Mouse (Mus musculus): ENCODE measurements around the gene Hfe. TPM values are rescaled to one million over a fixed set of nuclear protein-coding genes. Genes with fewer than 3 reads are reported as not detected.
"Not testable (repeated sequence)": the region's sequence is repeated elsewhere in the genome, so short reads cannot be mapped to it uniquely, and the experiment has no call there.

Gene Hfe
- polyA plus RNA-seq, 1 experiment from 2014 or later: 5.1 TPM

GRCm38 (mm10) chr13:23688956-23689355 lies 21.7 kb downstream of the Hfe start:
- no peak overlapping the region for H3K4me2 ChIP-seq
- no peak for ATAC-seq (ENCODE audit: low FRiP score, low read depth)
- H3K9ac ChIP-seq: no peak overlapping the region
- no peaks in the 10 kb centered on the region for H3K9me3 ChIP-seq
- H3K4me1 ChIP-seq (replicated peaks): peaks cover 16% of the 10 kb centered on the region
- no peaks in the 10 kb centered on the region for H3K36me3 ChIP-seq
- no peaks in the 10 kb centered on the region for H3K27me3 ChIP-seq
- 95% methylated on average over 2 of the region's 2 CpGs for WGBS
- H3K4me3 ChIP-seq: no peak overlapping the region
- no peak overlapping the region for H3K27ac ChIP-seq (replicated peaks)

- no peak for ATAC-seq (ENCODE audit: low FRiP score, low read depth)
- Histone ChIP-seq H3K4me2 (no peak overlapping the region), H3K27ac (replicated peaks) (no peak overlapping the region), H3K4me3 (no peak overlapping the region), H3K4me1 (replicated peaks) (peaks cover 20% of the 10 kb centered on the region), H3K9ac (no peak overlapping the region), H3K36me3 (no peaks in the 10 kb centered on the region), H3K9me3 (no peaks in the 10 kb centered on the region), H3K27me3 (no peaks in the 10 kb centered on the region)
- WGBS: 95% methylated on average over 7 of the region's 7 CpGs
Observed at GRCm38 (mm10) chr13:23687907-23688306, 22.7 kb downstream of the Hfe start.

- H3K9ac ChIP-seq: no peak overlapping the region
- H3K4me3 ChIP-seq: no peak overlapping the region
- ATAC-seq (ENCODE audit: low FRiP score, low read depth): no peak
- 86% methylated on average over 4 of the region's 4 CpGs for WGBS
- H3K36me3 ChIP-seq: no peaks in the 10 kb centered on the region
- peaks cover 26% of the 10 kb centered on the region for H3K4me1 ChIP-seq (replicated peaks)
- no peak overlapping the region for H3K27ac ChIP-seq (replicated peaks)
- no peaks in the 10 kb centered on the region for H3K9me3 ChIP-seq
- no peaks in the 10 kb centered on the region for H3K27me3 ChIP-seq
- no peak overlapping the region for H3K4me2 ChIP-seq
Observed at GRCm38 (mm10) chr13:23687181-23687580, 23.5 kb downstream of the Hfe start.

GRCm38 (mm10) chr13:23685966-23686365 lies 24.7 kb downstream of the Hfe start:
- no peaks in the 10 kb centered on the region for H3K9me3 ChIP-seq
- no peak overlapping the region; the same call in 1 of the 2 replicates for H3K27ac ChIP-seq (replicated peaks)
- H3K27me3 ChIP-seq: no peaks in the 10 kb centered on the region
- H3K36me3 ChIP-seq: no peaks in the 10 kb centered on the region
- no peak for ATAC-seq (ENCODE audit: low FRiP score, low read depth)
- H3K4me2 ChIP-seq: peak overlapping the region; percentile 60
- peaks cover 26% of the 10 kb centered on the region for H3K4me1 ChIP-seq (replicated peaks)
- 44% methylated on average over 4 of the region's 4 CpGs for WGBS
- H3K9ac ChIP-seq: peak overlapping the region; percentile 48
- peak overlapping the region; percentile 43 for H3K4me3 ChIP-seq

GRCm38 (mm10) chr13:23685121-23685861 lies 25.4 kb downstream of the Hfe start:
- 7% methylated on average over 15 of the region's 15 CpGs for WGBS
- peak overlapping the region; percentile 89 for H3K27ac ChIP-seq (replicated peaks)
- H3K4me2 ChIP-seq: peak overlapping the region; percentile 60
- peak overlapping the region; percentile 48 for H3K9ac ChIP-seq
- no peak for ATAC-seq (ENCODE audit: low FRiP score, low read depth)
- no peaks in the 10 kb centered on the region for H3K9me3 ChIP-seq
- H3K4me3 ChIP-seq: peak overlapping the region; percentile 43
- H3K36me3 ChIP-seq: no peaks in the 10 kb centered on the region
- peaks cover 26% of the 10 kb centered on the region for H3K4me1 ChIP-seq (replicated peaks)
- no peaks in the 10 kb centered on the region for H3K27me3 ChIP-seq

- peak; percentile 12; the same call in 1 of the 2 replicates for ATAC-seq (ENCODE audit: low FRiP score, low read depth)
- not testable (repeated sequence) for H3K9me3 ChIP-seq, H3K36me3 ChIP-seq, H3K27me3 ChIP-seq
- Histone ChIP-seq H3K9ac (peak overlapping the region; percentile 48), H3K4me1 (replicated peaks) (peaks cover 26% of the 10 kb centered on the region), H3K27ac (replicated peaks) (peak overlapping the region; percentile 90), H3K4me2 (peak overlapping the region; percentile 60), H3K4me3 (peak overlapping the region; percentile 43)
- 0% methylated on average over 16 of the region's 37 CpGs for WGBS
Observed at GRCm38 (mm10) chr13:23684295-23684945, 26.2 kb downstream of the Hfe start.

- peak; percentile 99 for ATAC-seq (ENCODE audit: low FRiP score, low read depth)
- Histone ChIP-seq H3K36me3 (no peaks in the 10 kb centered on the region), H3K9ac (peak within 1 kb of the TSS; percentile 50), H3K9me3 (no peaks in the 10 kb centered on the region), H3K27me3 (no peaks in the 10 kb centered on the region), H3K4me3 (peak within 1 kb of the TSS; percentile 43), H3K27ac (replicated peaks) (peak within 1 kb of the TSS; percentile 90), H3K4me2 (peak within 1 kb of the TSS; percentile 60), H3K4me1 (replicated peaks) (peaks cover 26% of the 10 kb centered on the region)
- WGBS: under 1% methylated on average over 32 of the region's 32 CpGs
Observed at GRCm38 (mm10) chr13:23683755-23684281, 26.8 kb downstream of the Hfe start, which contains the start of the genes Hist1h2ac and Hist1h2bc. Hist1h2ac (minus strand) TSS chr13:23683948. Hist1h2bc (plus strand) TSS chr13:23684199.

- not testable (repeated sequence) for H3K9me3 ChIP-seq, H3K36me3 ChIP-seq, H3K27me3 ChIP-seq
- ATAC-seq (ENCODE audit: low FRiP score, low read depth): peak; percentile 2; the same call in 1 of the 2 replicates
- 9% methylated on average over 18 of the region's 30 CpGs for WGBS
- Histone ChIP-seq H3K4me1 (replicated peaks) (peaks cover 26% of the 10 kb centered on the region), H3K27ac (replicated peaks) (peak overlapping the region; percentile 90), H3K9ac (peak overlapping the region; percentile 50), H3K4me2 (peak overlapping the region; percentile 60), H3K4me3 (peak overlapping the region; percentile 43)
Observed at GRCm38 (mm10) chr13:23682947-23683754, 27.5 kb downstream of the Hfe start.

- no peaks in the 10 kb centered on the region for H3K36me3 ChIP-seq
- H3K27me3 ChIP-seq: no peaks in the 10 kb centered on the region
- 58% methylated on average over 1 of the region's 1 CpGs for WGBS
- ATAC-seq (ENCODE audit: low FRiP score, low read depth): no peak
- H3K9me3 ChIP-seq: no peaks in the 10 kb centered on the region
- H3K4me1 ChIP-seq (replicated peaks): peaks cover 26% of the 10 kb centered on the region
- H3K4me3 ChIP-seq: peak overlapping the region; percentile 43; the same call in 1 of the 2 replicates
- peak overlapping the region; percentile 90; the same call in 1 of the 2 replicates for H3K27ac ChIP-seq (replicated peaks)
- peak overlapping the region; percentile 60 for H3K4me2 ChIP-seq
- peak overlapping the region; percentile 50; the same call in 1 of the 2 replicates for H3K9ac ChIP-seq
Observed at GRCm38 (mm10) chr13:23682623-23682946, 28.1 kb downstream of the Hfe start.

- no peak overlapping the region for H3K4me3 ChIP-seq
- 90% methylated on average over 6 of the region's 6 CpGs for WGBS
- H3K36me3 ChIP-seq: no peaks in the 10 kb centered on the region
- H3K4me2 ChIP-seq: no peak overlapping the region
- no peak overlapping the region for H3K9ac ChIP-seq
- peaks cover 26% of the 10 kb centered on the region for H3K4me1 ChIP-seq (replicated peaks)
- H3K9me3 ChIP-seq: no peaks in the 10 kb centered on the region
- H3K27me3 ChIP-seq: no peaks in the 10 kb centered on the region
- H3K27ac ChIP-seq (replicated peaks): no peak overlapping the region
- no peak for ATAC-seq (ENCODE audit: low FRiP score, low read depth)
Observed at GRCm38 (mm10) chr13:23681990-23682582, 28.6 kb downstream of the Hfe start.

GRCm38 (mm10) chr13:23662536-23662935 lies 48.1 kb downstream of the Hfe start:
- 67% methylated on average over 3 of the region's 3 CpGs for WGBS

More at GRCm38 (mm10) chr13:23662536-23662935, 48.1 kb downstream of the Hfe start:
- Histone ChIP-seq H3K27me3 (no peaks in the 10 kb centered on the region), H3K9ac (no peak overlapping the region), H3K9me3 (no peaks in the 10 kb centered on the region), H3K36me3 (no peaks in the 10 kb centered on the region), H3K4me1 (replicated peaks) (no peaks in the 10 kb centered on the region), H3K27ac (replicated peaks) (no peak overlapping the region), H3K4me3 (no peak overlapping the region), H3K4me2 (no peak overlapping the region)
- no peak for ATAC-seq (ENCODE audit: low FRiP score, low read depth)
